Mouse (Mus musculus) liver, adult 2 months (tissue): ENCODE data around the gene Syp.

ENCODE experiments used
- CTCF ChIP-seq: fragments of 200-500 bp; IDR thresholded peaks from 2 replicates; pipeline ENCODE4 v1.5.1; 2011; ENCODE audit warnings: low read depth, low read length, control low read depth
- POLR2A ChIP-seq: fragments of 200-500 bp; IDR thresholded peaks from 2 replicates; pipeline ENCODE4 v1.6.1; 2011; ENCODE audit warnings: low read length, control low read depth; ENCODE audit not compliant: insufficient read depth; ENCODE audit errors: extremely low read depth

DNA sequence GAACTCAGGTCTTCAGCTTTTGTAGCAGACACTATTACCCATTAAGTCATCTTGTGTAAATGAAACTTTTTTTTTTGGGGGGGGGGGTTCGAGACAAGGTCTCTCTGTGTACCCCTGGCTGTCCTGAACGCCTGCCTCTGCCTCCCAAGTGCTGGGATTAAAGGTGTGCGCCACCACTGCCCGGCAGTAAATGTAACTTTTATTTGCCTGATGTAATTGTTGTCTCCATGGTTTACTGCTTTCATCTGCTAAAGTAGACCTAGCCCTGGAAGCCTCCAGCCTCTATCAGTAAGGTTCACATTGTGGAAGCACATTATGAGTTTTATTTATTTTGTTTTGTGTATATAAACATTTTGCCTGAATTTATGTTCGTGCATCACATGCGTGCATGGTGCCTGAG is 58.2 kb downstream of the Syp start:
- no peak for TF ChIP-seq CTCF
- no peak for TF ChIP-seq POLR2A
